Mouse (Mus musculus) ES-CJ7 (cell line): ENCODE data around the gene Mrps18a.

Experiments used
- DNase-seq: peaks from one replicate; pipeline ENCODE4 v3.0.0; 2011; ENCODE audit warnings: low read depth, low spot score

The Mrps18a gene

DNA sequence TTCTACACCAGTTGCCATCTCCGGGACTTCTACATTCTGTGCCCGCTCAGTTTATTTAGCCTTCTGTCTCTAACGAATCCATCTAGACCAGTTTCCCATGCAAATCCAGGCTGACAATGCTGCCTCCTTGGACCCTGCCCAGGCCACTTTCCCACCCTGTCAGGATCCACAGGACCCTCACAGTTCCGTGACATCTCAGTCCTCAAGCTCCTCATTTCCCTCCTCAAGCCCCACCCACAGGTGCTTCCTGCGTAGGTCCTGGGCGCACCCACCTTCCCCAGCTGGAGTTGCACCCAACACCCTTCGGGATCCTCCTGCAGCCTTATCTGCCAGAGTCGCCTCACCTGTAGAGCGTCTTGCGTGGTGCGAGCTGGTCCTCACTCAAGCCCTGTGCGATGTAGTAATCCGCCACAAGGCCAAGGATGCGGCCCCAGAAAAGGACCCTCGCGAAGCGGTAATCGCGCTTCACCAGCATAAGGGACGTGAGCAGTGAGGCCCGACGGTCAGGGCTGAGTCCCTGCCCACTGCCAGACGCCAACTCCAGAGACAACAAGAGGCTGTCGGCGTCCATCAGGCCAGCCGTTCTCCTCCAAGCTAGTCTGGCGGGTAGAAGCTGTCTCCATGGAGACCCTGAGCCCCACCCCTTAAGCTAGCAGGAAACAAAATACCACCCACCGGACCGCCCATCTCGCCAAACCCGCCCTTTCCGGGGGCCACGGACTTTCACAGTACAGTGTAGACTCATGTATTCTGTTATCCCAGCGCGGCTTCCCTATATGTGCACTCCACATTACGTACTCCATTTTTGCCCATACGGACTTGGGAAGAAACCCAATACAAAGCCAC lies 33.0 kb downstream of the Mrps18a start, which contains the start of gene Rsph9:
TSS of gene Rsph9 (minus strand) at position 639 of the 846 bp plus-strand sequence.
- DNase-seq, result peak; percentile 73

- DNase-seq, result peak; percentile 96
Observed at GRCm38 (mm10) chr17:46152847-46153782, 42.3 kb downstream of the Mrps18a start, which contains the start of gene Mad2l1bp. Gene Mad2l1bp (minus strand): TSS chr17:46153553.

DNA sequence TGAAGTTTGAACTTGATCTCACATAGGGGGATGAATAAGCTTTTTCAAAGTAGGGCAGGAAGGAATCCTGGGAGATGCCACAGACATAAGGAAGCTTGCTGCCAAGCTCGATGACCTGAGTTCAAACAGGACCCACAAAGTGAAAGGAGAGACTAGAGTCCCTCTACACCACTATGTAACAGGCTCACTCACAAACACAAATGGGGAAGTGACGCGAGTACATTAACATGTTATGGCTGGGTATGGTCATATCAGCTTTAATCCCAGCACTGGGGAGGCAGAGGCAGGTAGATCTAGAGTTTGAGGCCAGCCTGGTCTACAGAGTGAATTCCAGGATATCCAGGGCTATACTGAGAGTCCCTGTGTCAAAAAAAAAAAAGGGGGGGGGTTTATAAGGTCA lies 43.5 kb downstream of the Mrps18a start:
- DNase-seq, result no peak

- no peak for DNase-seq
Observed at GRCm38 (mm10) chr17:46156680-46157079, 45.9 kb downstream of the Mrps18a start.

- no peak for DNase-seq
Observed at GRCm38 (mm10) chr17:46157131-46157530, 46.3 kb downstream of the Mrps18a start.

DNA sequence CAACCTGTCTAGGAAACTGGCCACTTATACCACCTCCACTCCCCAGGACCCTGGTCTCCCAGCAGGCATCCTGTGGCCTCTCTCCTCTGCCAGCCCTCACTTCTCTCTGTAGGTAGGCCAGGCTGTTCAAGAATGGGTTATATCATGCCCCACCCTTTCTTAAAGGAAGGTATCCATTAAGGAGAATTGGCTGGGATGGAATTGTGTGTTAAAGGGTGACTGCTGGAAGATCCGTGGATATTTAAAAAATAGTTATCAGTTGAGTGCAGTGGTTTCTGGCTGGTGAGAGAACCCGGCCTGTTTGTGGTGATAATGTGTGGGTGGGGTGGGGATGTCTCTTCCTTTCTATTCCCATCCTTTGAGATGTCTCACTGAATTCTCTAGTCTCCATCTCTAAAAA lies 48.5 kb downstream of the Mrps18a start:
- DNase-seq, result no peak

DNA sequence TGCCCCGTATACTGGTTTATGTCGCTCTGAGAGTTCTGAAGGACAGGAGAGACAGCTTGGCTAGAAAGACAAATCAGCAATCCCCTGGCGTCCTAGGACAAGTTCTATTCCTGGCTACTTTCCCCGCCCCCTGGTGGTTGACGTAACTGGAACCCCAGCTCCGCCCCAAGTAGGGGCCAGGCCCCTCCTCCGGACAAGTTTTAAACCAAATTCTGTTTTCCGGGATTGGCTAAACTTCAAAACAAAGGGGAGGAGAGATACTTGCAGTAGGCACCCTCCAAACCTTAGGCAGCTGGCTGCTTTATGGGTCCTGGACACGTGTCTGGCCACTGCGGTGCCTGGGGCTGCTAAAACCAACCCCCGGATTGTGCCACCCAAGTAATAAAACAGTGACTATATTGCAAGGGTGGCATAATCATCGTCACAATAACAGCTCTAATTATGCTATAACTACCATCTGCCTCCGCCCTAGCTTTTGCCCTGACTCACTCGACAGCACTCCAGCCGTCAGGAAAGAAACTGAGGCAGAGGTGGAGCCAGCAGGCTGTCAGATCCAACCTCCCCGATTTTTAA lies 49.4 kb downstream of the Mrps18a start:
- peak; percentile 91 for DNase-seq

DNA sequence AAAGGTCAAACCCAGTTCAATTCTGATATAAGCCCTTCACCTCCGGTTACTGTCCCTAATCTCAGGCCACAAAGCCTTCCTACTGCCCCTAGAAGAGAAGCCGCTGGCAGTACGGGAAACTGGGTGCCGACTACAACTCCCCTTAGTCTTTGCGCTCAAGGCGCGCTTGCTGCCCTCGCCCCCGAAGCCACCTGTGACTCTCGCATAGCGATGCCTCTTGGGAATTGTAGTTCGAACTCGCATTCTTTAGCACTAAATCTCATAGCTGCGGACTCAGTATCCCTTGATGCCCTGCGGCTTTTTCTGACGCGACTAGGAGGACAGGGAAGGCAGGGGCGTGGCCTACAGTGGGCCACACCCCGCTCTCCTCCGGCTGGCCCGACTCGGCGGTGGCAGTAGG lies 49.9 kb downstream of the Mrps18a start, which contains the start of gene Gtpbp2:
TSS of gene Gtpbp2 (plus strand) at position 347 of the 400 bp plus-strand sequence.
- DNase-seq, result peak; percentile 100

GRCm38 (mm10) chr17:46161179-46161578 lies 50.4 kb downstream of the Mrps18a start:
- DNase-seq, result peak; percentile 54

GRCm38 (mm10) chr17:46161710-46162109 lies 50.9 kb downstream of the Mrps18a start:
- no peak for DNase-seq

DNA sequence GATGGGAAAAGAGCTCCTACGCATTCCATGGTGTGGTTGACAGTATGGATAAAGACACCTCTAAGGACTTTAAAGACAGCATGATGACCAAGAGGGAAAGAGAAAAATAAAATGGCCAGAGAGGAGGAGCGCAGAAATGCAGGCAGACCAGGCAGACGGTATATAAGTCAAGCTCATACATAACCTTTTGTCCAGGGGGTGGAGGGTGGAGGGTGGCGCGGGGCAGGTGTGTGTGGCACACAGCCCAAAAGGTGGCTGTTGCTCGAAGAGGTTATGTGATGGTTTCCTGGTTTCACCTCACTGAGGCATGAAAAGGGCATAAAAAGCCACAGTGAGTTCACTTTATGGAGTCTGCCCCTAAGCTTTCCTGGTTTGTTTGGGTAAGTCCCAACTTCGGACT lies 51.8 kb downstream of the Mrps18a start:
- no peak for DNase-seq

GRCm38 (mm10) chr17:46162951-46163421 lies 52.2 kb downstream of the Mrps18a start:
- DNase-seq, result no peak

- no peak for DNase-seq
Observed at GRCm38 (mm10) chr17:46164301-46164700, 53.5 kb downstream of the Mrps18a start.

DNA sequence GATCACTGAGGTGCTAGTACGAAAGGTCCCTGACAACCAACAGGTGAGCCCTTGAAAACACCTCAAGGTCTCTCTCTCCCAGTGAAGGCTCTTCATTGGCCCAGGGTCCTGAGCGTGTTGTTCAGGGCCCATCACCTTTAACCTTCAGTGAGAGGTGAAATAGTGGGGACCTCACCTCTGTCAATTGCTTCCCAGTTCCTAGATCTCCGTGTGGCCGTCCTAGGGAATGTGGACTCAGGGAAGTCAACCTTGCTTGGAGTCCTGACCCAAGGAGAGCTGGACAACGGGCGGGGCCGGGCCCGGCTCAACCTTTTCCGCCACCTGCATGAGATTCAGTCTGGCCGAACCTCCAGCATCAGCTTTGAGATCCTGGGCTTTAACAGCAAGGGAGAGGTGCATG lies 54.0 kb downstream of the Mrps18a start:
- DNase-seq, result no peak

DNA sequence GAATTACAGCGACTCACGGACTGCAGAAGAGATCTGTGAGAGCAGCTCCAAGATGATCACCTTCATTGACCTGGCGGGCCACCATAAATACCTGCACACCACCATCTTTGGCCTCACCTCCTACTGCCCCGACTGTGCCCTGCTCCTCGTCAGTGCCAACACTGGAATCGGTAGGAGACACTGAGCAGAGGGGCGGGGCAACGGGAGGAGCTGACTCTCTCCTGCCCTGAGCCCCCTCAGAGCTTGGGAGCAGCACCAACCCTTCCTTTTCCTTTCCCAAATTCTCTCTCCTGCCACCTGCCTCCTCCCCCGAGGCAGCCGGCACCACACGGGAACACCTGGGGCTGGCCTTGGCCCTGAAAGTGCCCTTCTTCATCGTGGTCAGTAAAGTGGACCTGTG lies 54.7 kb downstream of the Mrps18a start:
- DNase-seq, result no peak

DNA sequence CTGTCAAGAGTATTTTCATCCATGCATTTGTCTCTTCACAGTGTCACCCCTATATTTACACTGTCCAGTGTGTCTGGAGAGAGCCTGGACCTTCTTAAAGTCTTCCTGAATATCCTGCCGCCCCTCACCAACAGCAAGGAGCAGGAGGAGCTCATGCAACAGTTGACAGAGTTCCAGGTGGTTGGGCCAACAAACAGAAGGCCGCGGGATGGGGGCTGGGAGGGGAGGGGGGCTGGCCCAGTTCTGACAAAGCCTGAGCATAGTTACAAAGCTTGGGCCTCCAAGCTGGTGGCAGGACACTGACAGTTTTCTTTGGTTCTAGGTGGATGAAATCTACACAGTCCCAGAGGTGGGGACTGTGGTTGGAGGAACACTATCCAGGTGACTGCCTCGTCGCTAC lies 55.5 kb downstream of the Mrps18a start:
- DNase-seq, result no peak

GRCm38 (mm10) chr17:46167014-46167413 lies 56.2 kb downstream of the Mrps18a start:
- DNase-seq, result peak; percentile 44

GRCm38 (mm10) chr17:46168318-46168717 lies 57.5 kb downstream of the Mrps18a start:
- no peak for DNase-seq

DNA sequence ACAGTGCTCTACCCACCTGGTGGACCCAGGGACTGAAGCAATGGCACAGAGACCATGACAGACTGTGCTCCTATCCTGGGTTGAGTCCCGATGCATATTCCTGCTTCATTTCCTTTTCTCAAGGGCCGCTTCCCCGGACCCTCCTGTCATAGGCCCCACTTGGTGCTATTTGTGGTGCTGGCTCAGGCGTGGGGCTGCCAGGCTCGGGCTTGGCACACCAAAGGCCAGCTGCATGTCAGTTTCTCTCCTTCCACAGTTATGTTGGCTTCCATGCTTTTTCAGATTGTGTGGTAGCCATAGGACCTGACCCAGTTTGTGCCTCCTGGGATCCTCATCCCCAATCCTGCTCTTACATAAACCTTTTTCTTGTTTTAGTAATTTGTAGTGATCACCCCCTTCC lies 58.0 kb downstream of the Mrps18a start:
- DNase-seq, result no peak

GRCm38 (mm10) chr17:46170538-46170937 lies 59.8 kb downstream of the Mrps18a start:
- DNase-seq, result peak; percentile 71
